Mouse (Mus musculus): Measurements from ENCODE around the gene Cpvl.

The Cpvl gene

DNA sequence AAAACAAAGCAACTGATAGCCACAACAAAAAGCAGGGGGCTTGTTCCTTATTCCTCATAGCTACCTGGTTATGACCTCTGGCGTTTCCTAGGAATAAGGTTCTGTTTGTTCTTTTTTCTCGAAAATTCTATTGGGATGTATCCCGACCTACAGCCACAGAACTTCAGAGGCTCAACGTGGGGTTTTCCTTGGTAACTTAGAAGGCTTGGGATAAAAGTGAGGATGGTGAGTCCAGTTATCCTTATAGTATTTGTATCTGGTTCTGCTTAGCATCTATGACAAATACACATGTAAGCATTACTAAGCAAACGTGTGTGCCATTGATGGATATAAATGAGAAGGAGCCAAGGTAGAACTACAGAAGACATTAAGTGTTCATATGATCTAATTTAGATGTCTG is at the start of gene Cpvl:
Gene Cpvl, minus strand, starts transcription at position 101 of the 400 bp plus-strand sequence.
- in situ Hi-C loops (cut with MseI, MboI) = no loop called here

DNA sequence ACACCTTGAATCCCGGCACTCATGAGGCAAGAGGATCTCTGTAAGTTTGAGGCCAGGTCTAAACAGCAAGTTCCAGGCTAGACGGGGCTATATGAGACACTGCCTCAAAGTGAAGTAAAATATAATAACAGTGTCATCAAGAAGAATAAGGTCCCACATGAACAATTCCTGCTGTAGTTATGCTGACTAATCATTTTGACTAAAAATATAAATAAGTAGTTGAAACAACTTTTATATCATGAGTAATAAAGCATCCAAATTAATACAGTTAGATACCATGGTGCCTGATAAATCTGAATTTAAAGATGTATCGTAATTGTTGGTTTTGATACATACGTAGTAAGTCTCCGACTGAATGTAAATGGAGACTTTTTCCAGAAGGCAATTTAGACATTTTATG is 45.4 kb upstream of the Cpvl start:
- in situ Hi-C loops (cut with MseI, MboI) = no loop called here

GRCm38 (mm10) chr6:54021123-54021789 is 42.8 kb upstream of the Cpvl start:
- in situ Hi-C loops (cut with MseI, MboI) = no loop called here

DNA sequence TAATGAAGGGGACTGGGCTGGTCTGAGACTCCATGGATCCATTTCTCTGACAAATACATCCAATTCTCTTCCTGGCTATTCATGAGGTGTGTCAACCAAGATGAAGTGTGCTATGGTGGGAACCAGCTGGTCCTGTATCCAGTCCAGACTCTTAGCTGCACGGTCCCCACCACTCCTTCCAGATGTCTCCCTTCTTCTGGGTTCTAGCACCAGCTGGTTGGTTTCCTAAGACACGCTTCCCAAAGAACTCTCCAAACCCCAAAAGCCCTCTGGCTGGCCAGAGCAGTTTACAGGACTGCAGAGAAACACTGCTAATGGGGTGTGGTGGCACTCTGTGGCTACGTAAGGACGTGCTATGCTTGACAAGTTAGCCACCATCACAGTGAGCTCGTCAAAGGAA is 40.4 kb upstream of the Cpvl start:
- in situ Hi-C loops (cut with MseI, MboI) = no loop called here

- in situ Hi-C loops (cut with MseI, MboI) = no loop called here
Observed at GRCm38 (mm10) chr6:54018038-54018437, 39.6 kb upstream of the Cpvl start.

DNA sequence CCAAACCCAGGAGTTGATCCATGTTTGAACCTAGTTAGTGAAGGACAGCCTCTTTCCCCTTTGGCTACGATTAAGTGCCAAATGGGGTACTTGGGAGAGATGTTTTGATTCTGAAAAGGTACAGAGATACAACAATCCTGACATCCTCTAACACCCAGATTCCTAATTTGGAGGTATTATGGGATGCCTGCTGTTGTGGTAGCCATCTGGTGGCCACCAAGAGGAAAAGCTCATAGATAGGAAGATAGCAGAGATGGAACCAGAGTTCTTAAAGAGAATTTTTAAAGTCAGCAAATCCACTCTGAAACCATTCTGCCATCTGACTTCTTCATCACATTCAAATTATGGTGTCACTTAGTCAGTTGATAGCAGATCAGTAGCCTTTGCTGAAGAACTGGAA is 33.7 kb upstream of the Cpvl start:
- in situ Hi-C loops (cut with MseI, MboI) = no loop called here

DNA sequence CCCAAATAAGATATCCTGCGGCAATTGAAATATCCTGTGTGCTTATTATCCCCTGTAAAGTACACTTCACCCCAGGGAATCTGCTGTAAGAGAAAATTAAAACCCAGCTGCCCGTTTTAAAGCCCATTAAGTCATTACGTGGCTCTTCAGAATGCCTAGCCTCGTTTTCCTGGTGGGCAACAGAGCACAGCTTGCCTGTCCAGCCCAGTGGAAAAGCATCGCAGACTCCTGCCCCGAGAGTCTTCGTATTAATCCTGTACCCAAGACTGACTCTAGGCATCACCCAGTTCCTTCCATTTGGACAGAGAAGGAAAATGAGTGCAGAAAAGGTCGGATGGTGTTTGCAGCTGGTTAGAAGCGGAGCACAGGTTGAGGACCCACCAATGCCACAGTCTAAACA is 31.9 kb upstream of the Cpvl start:
- in situ Hi-C loops (cut with MseI, MboI) = no loop called here

DNA sequence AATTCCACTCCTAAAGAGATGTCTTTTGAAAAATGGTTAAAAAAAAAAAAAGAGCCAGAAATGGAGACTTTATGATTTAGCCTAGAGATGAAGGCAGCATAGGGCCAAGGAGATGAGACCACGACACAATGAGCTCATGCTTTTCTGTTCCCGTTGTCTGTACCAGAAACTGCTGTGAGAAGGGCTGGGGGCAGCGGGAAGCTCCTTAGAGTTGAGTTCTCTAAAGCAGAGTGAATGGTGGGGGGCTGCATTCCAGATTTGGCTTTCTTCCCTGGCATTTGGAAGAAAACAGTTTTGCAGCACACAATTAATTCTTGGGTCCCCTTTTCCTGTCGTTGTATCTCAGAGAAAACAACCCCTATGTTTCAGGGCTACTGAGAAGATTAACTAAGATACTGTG is 30.8 kb upstream of the Cpvl start:
- in situ Hi-C loops (cut with MseI, MboI) = no loop called here

GRCm38 (mm10) chr6:54008448-54009120 is 30.1 kb upstream of the Cpvl start:
- in situ Hi-C loops (cut with MseI, MboI) = no loop called here

- in situ Hi-C loops (cut with MseI, MboI) = no loop called here
Observed at GRCm38 (mm10) chr6:54005302-54005701, 26.8 kb upstream of the Cpvl start.

GRCm38 (mm10) chr6:53996226-53996955 is 17.9 kb upstream of the Cpvl start:
- in situ Hi-C loops (cut with MseI, MboI) = no loop called here

GRCm38 (mm10) chr6:53995519-53995918 is 17.0 kb upstream of the Cpvl start:
- in situ Hi-C loops (cut with MseI, MboI) = no loop called here

DNA sequence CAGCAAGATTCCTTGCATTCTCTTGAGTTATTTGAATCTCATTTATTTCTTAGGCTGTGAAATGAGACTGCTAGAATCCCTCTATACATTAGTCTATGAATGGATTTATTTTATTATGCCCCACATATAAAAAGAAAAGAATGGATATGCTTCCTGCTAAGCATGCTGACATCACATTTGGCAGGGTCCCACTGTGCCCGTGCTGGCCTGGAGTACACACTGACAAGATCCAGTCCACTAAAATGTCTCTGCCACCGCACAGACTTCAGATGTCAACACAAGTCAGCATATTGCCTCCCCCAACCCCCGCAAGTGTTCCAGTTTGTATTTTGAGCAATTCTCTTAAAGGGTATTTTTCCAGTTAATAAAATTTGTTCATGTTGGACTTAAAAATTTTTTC is 13.9 kb upstream of the Cpvl start:
- in situ Hi-C loops (cut with MseI, MboI) = no loop called here

DNA sequence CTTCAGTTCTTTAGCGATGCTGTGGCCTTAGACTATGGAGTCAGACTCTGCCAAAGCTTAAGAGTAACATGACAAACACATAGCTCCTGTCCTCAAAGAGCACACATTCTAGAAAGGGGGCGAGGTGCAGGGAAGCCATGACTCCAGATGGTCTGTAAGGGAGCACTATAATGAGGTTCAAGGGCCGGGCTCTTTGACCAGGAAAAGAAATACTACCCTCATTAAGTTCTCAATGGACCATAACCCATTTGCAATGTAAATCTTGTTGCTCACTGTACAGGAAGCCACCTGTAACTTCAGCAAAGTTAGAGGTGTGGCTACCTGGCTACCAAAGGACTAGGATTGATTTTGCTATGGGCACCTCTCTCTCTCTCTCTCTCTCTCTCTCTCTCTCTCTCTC is 8.8 kb upstream of the Cpvl start:
- in situ Hi-C loops (cut with MseI, MboI) = no loop called here

DNA sequence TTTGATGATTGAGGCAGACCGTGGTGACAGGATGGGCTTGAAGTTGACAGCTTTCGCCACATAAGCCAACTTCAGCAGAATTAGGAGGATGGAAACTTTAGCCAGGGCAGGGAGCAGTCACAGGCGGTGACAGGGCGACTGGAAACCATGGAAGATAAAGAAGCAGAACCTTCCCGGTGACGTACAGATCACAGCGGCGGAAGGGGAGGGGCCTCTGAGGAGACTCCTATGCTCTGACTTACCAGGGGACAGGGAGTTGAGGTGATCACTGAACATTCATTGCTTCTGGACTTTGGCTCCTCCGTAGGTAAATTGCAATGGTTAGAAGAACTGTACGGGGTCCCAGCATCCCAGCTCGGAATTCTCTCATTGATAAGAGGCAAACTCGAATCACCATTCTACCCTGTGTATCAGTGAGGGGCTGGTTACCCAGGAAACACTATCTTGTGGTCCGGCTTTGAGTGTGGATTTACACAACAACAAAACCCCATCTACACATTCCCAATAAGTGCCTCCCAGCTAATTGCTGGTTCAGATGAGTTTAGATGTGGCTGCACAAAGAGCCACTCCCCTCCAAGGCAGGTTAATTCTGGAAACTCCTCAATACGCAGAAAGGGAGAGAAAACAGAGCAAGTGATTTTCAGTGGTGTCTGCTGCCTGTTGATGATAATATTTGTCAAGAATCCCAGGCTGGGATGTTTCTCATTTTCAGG is 8.0 kb upstream of the Cpvl start:
- in situ Hi-C loops (cut with MseI, MboI) = no loop called here

GRCm38 (mm10) chr6:53983820-53984219 is 5.3 kb upstream of the Cpvl start:
- in situ Hi-C loops (cut with MseI, MboI) = no loop called here

- in situ Hi-C loops (cut with MseI, MboI) = no loop called here
Observed at GRCm38 (mm10) chr6:53982612-53983011, 4.1 kb upstream of the Cpvl start.

- in situ Hi-C loops (cut with MseI, MboI) = no loop called here
Observed at GRCm38 (mm10) chr6:53982047-53982600, 3.7 kb upstream of the Cpvl start.

DNA sequence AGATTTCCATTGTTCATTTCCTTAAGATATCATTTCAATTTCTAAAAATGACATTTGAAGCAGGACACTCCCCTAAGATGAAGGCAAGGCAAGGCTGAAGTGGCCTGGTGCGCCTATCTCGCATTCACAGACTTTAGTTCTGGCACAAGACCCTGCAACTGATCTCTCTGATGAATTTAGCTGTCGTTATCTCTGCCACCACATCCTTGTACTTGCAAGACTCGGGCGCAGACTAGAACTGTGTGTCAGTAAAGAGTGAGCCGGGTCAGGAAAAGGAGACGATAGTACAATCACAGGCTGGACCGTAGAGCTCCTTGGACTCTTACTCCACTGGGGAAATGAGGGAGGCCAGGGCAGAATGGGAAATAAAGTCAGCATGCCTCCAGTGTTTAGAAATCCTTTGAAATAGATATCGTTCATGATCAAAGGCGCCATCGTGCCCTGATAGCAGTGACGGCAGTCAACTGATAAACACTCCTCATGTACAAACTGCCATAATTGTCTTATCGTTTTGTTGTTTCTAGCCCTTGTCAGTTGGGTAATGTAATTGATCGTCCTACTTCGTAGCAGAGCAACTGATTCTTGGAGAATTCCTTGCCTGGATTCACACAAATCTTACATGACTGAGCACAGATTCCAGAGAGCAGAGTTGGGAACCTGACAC is 2.5 kb upstream of the Cpvl start:
- in situ Hi-C loops (cut with MseI, MboI) = no loop called here

GRCm38 (mm10) chr6:53974040-53974439 is 4.4 kb downstream of the Cpvl start:
- in situ Hi-C loops (cut with MseI, MboI) = no loop called here

DNA sequence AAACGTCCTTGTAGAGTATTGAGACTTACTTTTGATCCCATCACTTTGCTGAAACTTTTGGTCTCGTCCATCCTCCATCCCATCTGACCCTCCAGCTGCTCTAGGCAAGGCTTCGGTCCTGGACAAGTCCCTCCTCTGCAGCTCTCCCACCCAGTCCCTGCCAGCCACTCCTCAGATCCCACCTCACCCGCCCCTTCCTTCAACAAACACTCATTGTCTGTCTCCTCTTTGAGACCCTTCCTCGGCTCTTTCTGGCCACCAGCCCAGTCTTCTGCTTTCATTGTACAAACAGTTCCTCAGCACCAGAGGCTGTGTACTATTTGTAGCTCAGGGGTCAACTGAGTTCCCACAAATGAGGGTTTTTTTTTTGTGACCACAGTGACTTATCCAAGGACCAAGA is 5.0 kb downstream of the Cpvl start:
- in situ Hi-C loops (cut with MseI, MboI) = no loop called here
